Mouse (Mus musculus) MEL (cell line): ENCODE measurements around the gene Ap1s3. TPM values are rescaled to one million over a fixed set of nuclear protein-coding genes. Genes with fewer than 3 reads are reported as not detected.
A peak's percentile ranks its signal among the peaks of the same experiment; 100 is the strongest.

Experiments
- DNase-seq: peaks from one replicate; pipeline ENCODE4 v3.0.0; 2011; ENCODE audit warnings: low read depth, low spot score
- H3K27ac ChIP-seq: 2 replicates; pipeline ENCODE4 v1.5.1; 2012; ENCODE audit warnings: low read depth, mild to moderate bottlenecking, control low read depth, low read length, moderate library complexity; ENCODE audit not compliant: control insufficient read depth
- H3K27me3 ChIP-seq, 2 experiments: fragments of 150-350 bp in 1 of 2; sonication (generic) in 1 of 2; 2 replicates each; pipeline ENCODE4 v1.6.1; 2012; ENCODE audit warnings: low read length in 2 of 2, mild to moderate bottlenecking in 2 of 2, improper control_type of control experiment in 1 of 2, moderate library complexity in 1 of 2; ENCODE audit not compliant: insufficient read depth in 2 of 2, control insufficient read depth in 1 of 2
- H3K36me3 ChIP-seq, 2 experiments: 2 replicates each; pipeline ENCODE4 v1.6.1; 2012 to 2014; ENCODE audit warnings: low read length in 2 of 2, improper control_type of control experiment in 1 of 2, inconsistent platforms in 1 of 2, mild to moderate bottlenecking in 1 of 2; ENCODE audit not compliant: insufficient read depth in 2 of 2, control insufficient read depth in 1 of 2
- H3K4me1 ChIP-seq, 2 experiments: fragments of 150-350 bp in 1 of 2; sonication (generic) in 1 of 2; 2 replicates each; pipeline ENCODE4 v1.6.1; 2012; ENCODE audit warnings: low read length in 2 of 2, improper control_type of control experiment in 1 of 2, mild to moderate bottlenecking in 1 of 2; ENCODE audit not compliant: insufficient read depth in 2 of 2, control insufficient read depth in 1 of 2
- H3K4me3 ChIP-seq, 2 experiments: fragments of 150-350 bp in 1 of 2; sonication (generic) in 1 of 2; 2 replicates each; pipeline ENCODE4 v1.5.1; 2012; ENCODE audit warnings: low read depth in 2 of 2, low read length in 2 of 2, mild to moderate bottlenecking in 2 of 2, moderate library complexity in 2 of 2, control low read depth in 1 of 2, improper control_type of control experiment in 1 of 2; ENCODE audit not compliant: control insufficient read depth in 1 of 2, insufficient read depth in 1 of 2
- H3K79me2 ChIP-seq: 2 replicates; pipeline ENCODE4 v1.6.1; 2012; ENCODE audit warnings: mild to moderate bottlenecking, low read length, moderate library complexity; ENCODE audit not compliant: control insufficient read depth, poor library complexity, insufficient read depth
- H3K9ac ChIP-seq: 2 replicates; pipeline ENCODE4 v1.6.1; 2012; ENCODE audit warnings: low read depth, mild to moderate bottlenecking, control low read depth, low read length, moderate library complexity; ENCODE audit not compliant: control insufficient read depth, poor library complexity, severe bottlenecking
- H3K9me3 ChIP-seq: fragments of 150-350 bp; sonication (generic); replicated peaks from 2 replicates; pipeline ENCODE4 v1.6.1; 2012; ENCODE audit warnings: mild to moderate bottlenecking, low read length, improper control_type of control experiment, moderate library complexity; ENCODE audit not compliant: insufficient read depth
- CHD2 ChIP-seq: IDR thresholded peaks from 2 replicates; pipeline ENCODE4 v1.6.1; 2011; ENCODE audit warnings: low read length, improper control_type of control experiment
- CTCF ChIP-seq, 3 experiments: IDR thresholded peaks in 2 of 3; conservative IDR thresholded peaks in 1 of 3; 2 replicates each; pipeline ENCODE4 v1.5.1; 2011 to 2012; ENCODE audit warnings: low read length in 3 of 3, low read depth in 2 of 3, mild to moderate bottlenecking in 2 of 3, improper control_type of control experiment in 1 of 3, inconsistent platforms in 1 of 3, mixed read lengths in 1 of 3, moderate library complexity in 1 of 3; ENCODE audit not compliant: control insufficient read depth in 1 of 3, insufficient read depth in 1 of 3, poor library complexity in 1 of 3, severe bottlenecking in 1 of 3
- E2F4 ChIP-seq: IDR thresholded peaks from 2 replicates; pipeline ENCODE4 v1.6.1; 2011; ENCODE audit warnings: low read depth, low read length, improper control_type of control experiment, borderline replicate concordance
- ELF1 ChIP-seq: IDR thresholded peaks from 2 replicates; pipeline ENCODE4 v1.6.1; 2014; ENCODE audit warnings: low read depth, mild to moderate bottlenecking, inconsistent platforms, low read length, improper control_type of control experiment, moderate library complexity
- GABPA ChIP-seq: IDR thresholded peaks from 2 replicates; pipeline ENCODE4 v1.6.1; 2012; ENCODE audit warnings: low read depth, mild to moderate bottlenecking, inconsistent platforms, low read length, improper control_type of control experiment, moderate library complexity
- KAT2A ChIP-seq: conservative IDR thresholded peaks from 2 replicates; pipeline ENCODE4 v1.6.1; 2012; ENCODE audit warnings: low read depth, low read length, improper control_type of control experiment, inconsistent platforms
- MAX ChIP-seq: IDR thresholded peaks from 2 replicates; pipeline ENCODE4 v1.6.1; 2011; ENCODE audit warnings: low read length, improper control_type of control experiment
- MAZ ChIP-seq: IDR thresholded peaks from 2 replicates; pipeline ENCODE4 v1.6.1; 2012; ENCODE audit warnings: low read depth, mild to moderate bottlenecking, inconsistent platforms, low read length, improper control_type of control experiment
- MYB ChIP-seq: IDR thresholded peaks from 2 replicates; pipeline ENCODE4 v1.6.1; 2011; ENCODE audit warnings: mild to moderate bottlenecking, low read depth, low read length, improper control_type of control experiment
- MYC ChIP-seq: IDR thresholded peaks from 2 replicates; pipeline ENCODE4 v1.6.1; 2011; ENCODE audit warnings: low read depth, mild to moderate bottlenecking, low read length, improper control_type of control experiment, moderate library complexity
- NRF1 ChIP-seq: IDR thresholded peaks from 2 replicates; pipeline ENCODE4 v1.6.1; 2014; ENCODE audit warnings: low read depth, mild to moderate bottlenecking, inconsistent platforms, low read length, improper control_type of control experiment, moderate library complexity; ENCODE audit not compliant: poor library complexity, insufficient read depth, severe bottlenecking
- POLR2AphosphoS5 ChIP-seq: IDR thresholded peaks from 2 replicates; pipeline ENCODE4 v1.6.1; 2012; ENCODE audit warnings: low read depth, borderline replicate concordance, mild to moderate bottlenecking, inconsistent platforms, low read length, moderate library complexity, mixed read lengths
- RAD21 ChIP-seq: IDR thresholded peaks from 2 replicates; pipeline ENCODE4 v1.6.1; 2011; ENCODE audit warnings: mild to moderate bottlenecking, low read depth, low read length, improper control_type of control experiment
- RCOR1 ChIP-seq: IDR thresholded peaks from 2 replicates; pipeline ENCODE4 v1.6.1; 2012; ENCODE audit warnings: low read depth, mild to moderate bottlenecking, inconsistent platforms, low read length, improper control_type of control experiment
- SMC3 ChIP-seq: IDR thresholded peaks from 2 replicates; pipeline ENCODE4 v1.6.1; 2011; ENCODE audit warnings: low read depth, low read length, improper control_type of control experiment
- TBP ChIP-seq: IDR thresholded peaks from 2 replicates; pipeline ENCODE4 v1.8.0; 2011; ENCODE audit warnings: low read depth, low read length, improper control_type of control experiment
- UBTF ChIP-seq: IDR thresholded peaks from 2 replicates; pipeline ENCODE4 v1.6.1; 2012; ENCODE audit warnings: low read depth, mild to moderate bottlenecking, inconsistent platforms, low read length, improper control_type of control experiment, moderate library complexity, borderline replicate concordance; ENCODE audit not compliant: insufficient read depth
- ZC3H11A ChIP-seq: IDR thresholded peaks from 2 replicates; pipeline ENCODE4 v1.6.1; 2012; ENCODE audit warnings: low read depth, mild to moderate bottlenecking, inconsistent platforms, low read length, improper control_type of control experiment
- polyA plus RNA-seq, 2 experiments: library from polyadenylated mRNA; stranded (reverse) in 1 of 2; unstranded in 1 of 2; fragments of >175 nt in 1 of 2; fragments of >200 nt in 1 of 2; gene quantifications; 2 replicates each; pipeline versions ENCODE4 v1.2.1 to v1.2.4; 2012; ENCODE audit warnings: low replicate concordance in 2 of 2, low read depth in 1 of 2; ENCODE audit not compliant: insufficient read length in 2 of 2, insufficient read depth in 1 of 2, missing spikeins in 1 of 2
- total RNA-seq: library from RNA; depleted of rRNA; stranded (reverse); fragments of 300-350 nt; gene quantifications from 2 replicates; pipeline ENCODE4 v1.2.3, GENCODE M21; 2012

Ap1s3 gene
- total and polyA plus RNA-seq, 3 experiments = 4.3 to 50.6 (median 19.0) TPM

GRCm38 (mm10) chr1:79696933-79697332 lies 25.2 kb upstream of the Ap1s3 start:
- no peaks in the 10 kb centered on the region for H3K36me3 ChIP-seq
- H3K9ac ChIP-seq = no peak overlapping the region
- no peak overlapping the region for H3K27ac ChIP-seq
- no peak overlapping the region for H3K4me3 ChIP-seq
- TF ChIP-seq SMC3 (no peak), ELF1 (no peak), UBTF (no peak), CHD2 (no peak), MAZ (no peak), GABPA (no peak)
- no peaks in the 10 kb centered on the region for H3K4me1 ChIP-seq
- DNase-seq = no peak
- no peaks in the 10 kb centered on the region for H3K79me2 ChIP-seq
- no peaks in the 10 kb centered on the region for H3K27me3 ChIP-seq
- no peaks in the 10 kb centered on the region for H3K9me3 ChIP-seq

GRCm38 (mm10) chr1:79692482-79692881 lies 20.7 kb upstream of the Ap1s3 start:
- Histone ChIP-seq H3K27ac (no peak overlapping the region), H3K9me3 (no peaks in the 10 kb centered on the region), H3K79me2 (no peaks in the 10 kb centered on the region), H3K27me3 (no peaks in the 10 kb centered on the region), H3K9ac (no peak overlapping the region), H3K4me1 (no peaks in the 10 kb centered on the region), H3K4me3 (no peak overlapping the region), H3K36me3 (no peaks in the 10 kb centered on the region)
- no peak for TF ChIP-seq MAZ
- TF ChIP-seq ZC3H11A = no peak
- TF ChIP-seq UBTF = peak; percentile 81; the same call in 1 of the 2 replicates
- no peak for TF ChIP-seq POLR2AphosphoS5
- no peak for TF ChIP-seq NRF1
- TF ChIP-seq CHD2 = no peak
- no peak for TF ChIP-seq RAD21
- no peak for TF ChIP-seq ELF1
- no peak for TF ChIP-seq E2F4
- TF ChIP-seq TBP = peak; percentile 94
- no peak for TF ChIP-seq MYC
- no peak for TF ChIP-seq MYB
- TF ChIP-seq MAX = no peak
- no peak for TF ChIP-seq RCOR1
- TF ChIP-seq KAT2A = no peak
- TF ChIP-seq CTCF (IDR thresholded peaks at IDR 0.05 in 2 of 3, conservative IDR thresholded peaks at IDR 0.05 in 1 of 3; ENCODE audit: control insufficient read depth in 1 of 3, insufficient read depth in 1 of 3, low read depth in 2 of 3, low read length in 3 of 3, poor library complexity in 1 of 3, severe bottlenecking in 1 of 3) = no peak
- no peak for DNase-seq
